Mouse (Mus musculus) left cerebral cortex, postnatal 36 days (tissue): ENCODE measurements around the gene Cfap298. TPM values are rescaled to one million over a fixed set of nuclear protein-coding genes. Genes with fewer than 3 reads are reported as not detected.

Experiments used
- microRNA-seq: library from miRNA; unstranded; fragments of <30 nt; microRNA quantifications from one replicate; pipeline ENCODE4 v1.2.0, GENCODE M21; 2022
- total RNA-seq, 2 experiments: library from RNA; stranded (reverse); gene quantifications; 2 replicates each; pipeline ENCODE4 v1.2.3; 2021

Gene Cfap298
- total RNA-seq, 2 experiments from 2014 or later, result 41.5 to 44.8 TPM

Small RNAs within 50 kb of the gene (microRNA-seq; reads per million reads assigned to microRNA genes)
- gene Gm22933, result not detected

Other genes starting within 250 kb of the Cfap298 start
- 1 to 10 TPM; 7.9 to 8.1 TPM for gene Mis18a, start 207.7 kb downstream of the Cfap298 start, total RNA-seq
- not detected for gene Mrap, start 196.9 kb downstream of the Cfap298 start, total RNA-seq
- 10 to 100 TPM; 19.0 to 21.0 TPM for gene Urb1, start 124.7 kb downstream of the Cfap298 start, total RNA-seq
- gene Eva1c, start 108.4 kb downstream of the Cfap298 start, total RNA-seq, result 1 to 10 TPM; 1.6 to 2.0 TPM
- 100 to 1,000 TPM; 344 to 352 TPM for gene Synj1, start 76.2 kb upstream of the Cfap298 start, total RNA-seq
- gene Paxbp1, start 109.4 kb upstream of the Cfap298 start, total RNA-seq, result 10 to 100 TPM; 39.7 to 74.0 TPM
- gene 4932438H23Rik, start 160.0 kb upstream of the Cfap298 start, total RNA-seq, result under 1 TPM; 0.59 to 0.96 TPM